Mouse (Mus musculus) 416B (cell line): Measurements from ENCODE around the gene Zfp366.
A peak's percentile ranks its signal among the peaks of the same experiment; 100 is the strongest.

ENCODE experiments used
- DNase-seq: peaks from one replicate; pipeline ENCODE4 v3.0.0; 2011; ENCODE audit warnings: low read depth

Gene Zfp366

DNA sequence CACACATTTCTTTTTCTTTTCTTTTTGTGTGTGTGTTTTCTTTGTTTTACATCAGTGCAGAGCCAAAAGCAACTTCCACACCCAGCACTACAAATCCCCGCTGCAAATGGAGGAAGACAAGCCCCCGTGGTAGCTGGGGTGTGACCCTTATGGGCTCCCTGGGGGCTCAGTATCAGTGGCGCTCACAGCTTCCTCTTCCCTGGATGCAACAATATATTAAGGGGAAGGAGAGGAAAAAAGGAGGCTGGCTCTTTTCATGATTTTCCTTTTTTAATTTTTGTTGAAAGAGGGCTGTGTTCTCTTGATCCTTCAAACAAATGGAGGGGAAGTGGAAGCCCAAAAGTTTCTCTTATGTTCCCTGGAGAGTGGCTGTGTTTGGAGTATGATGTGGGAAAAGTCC lies 70.2 kb downstream of the Zfp366 start:
- DNase-seq = no peak

DNA sequence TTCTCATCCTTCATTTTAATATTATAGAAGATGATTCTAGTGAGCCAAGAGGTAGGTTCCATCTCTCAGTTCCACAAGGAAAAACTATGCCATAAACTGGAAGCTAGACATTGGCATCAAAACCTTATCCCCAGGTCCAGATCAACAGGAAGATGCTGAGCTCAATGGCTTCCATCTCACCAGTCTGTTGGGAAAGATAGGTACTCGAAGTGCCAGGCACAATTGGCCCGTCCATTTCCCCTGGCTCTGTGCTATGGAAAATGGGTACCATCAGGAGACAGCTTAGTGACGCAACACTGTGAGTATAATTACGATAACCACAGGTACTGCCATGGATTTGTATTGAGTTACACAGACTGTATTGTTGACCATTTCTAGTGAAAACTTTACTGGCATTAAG lies 72.3 kb downstream of the Zfp366 start:
- DNase-seq = no peak

DNA sequence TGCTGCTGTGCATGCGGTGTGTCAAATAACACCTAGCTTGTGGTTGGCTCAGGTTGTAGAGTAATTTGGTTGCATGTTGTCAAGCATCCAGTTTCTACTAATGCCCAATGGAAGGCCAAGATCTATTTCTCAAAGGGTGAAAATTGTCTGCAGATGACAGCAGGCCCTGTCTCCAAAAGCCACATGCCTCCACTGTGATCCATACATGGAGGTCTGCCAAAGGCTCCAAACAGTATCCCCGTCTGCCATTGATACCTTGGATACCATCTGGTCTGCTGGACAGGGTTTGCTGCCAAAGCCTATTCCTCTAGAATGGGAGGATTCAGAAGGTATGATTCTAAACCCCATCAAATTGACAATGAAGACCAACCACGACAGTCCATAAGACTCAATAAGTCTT lies 74.1 kb downstream of the Zfp366 start:
- no peak for DNase-seq

DNA sequence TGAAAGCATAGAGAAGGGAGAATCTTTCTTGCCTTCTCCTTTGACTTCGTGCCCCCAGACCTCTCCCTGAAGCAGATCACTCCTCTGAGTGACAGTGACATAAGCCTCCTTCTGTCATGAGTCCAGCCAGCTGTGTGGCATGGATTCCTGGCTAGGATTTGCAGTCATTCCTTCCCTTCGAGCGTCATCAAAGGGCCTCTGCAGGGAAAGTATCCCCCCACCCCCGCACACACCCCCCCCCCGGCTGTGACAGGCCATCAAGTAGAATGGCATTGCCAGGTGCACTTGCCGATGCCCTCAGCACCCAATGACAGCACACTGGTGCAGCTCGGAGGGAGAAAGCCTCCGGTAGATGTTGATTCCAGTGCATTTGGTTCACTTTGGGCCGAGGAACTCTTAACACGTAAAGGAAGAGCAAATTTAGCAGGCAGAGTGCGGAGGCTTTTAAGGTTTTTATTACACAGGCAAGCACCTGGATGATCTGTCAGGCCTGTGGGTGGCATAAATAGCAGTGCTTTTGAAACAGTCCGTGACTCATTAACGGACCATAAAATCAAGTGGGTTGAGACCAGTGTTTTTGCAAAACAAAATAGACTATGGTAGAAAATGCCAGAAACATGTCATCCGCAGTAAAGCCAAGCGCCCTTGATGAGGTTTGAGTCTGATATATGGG lies 75.0 kb downstream of the Zfp366 start:
- no peak for DNase-seq

DNA sequence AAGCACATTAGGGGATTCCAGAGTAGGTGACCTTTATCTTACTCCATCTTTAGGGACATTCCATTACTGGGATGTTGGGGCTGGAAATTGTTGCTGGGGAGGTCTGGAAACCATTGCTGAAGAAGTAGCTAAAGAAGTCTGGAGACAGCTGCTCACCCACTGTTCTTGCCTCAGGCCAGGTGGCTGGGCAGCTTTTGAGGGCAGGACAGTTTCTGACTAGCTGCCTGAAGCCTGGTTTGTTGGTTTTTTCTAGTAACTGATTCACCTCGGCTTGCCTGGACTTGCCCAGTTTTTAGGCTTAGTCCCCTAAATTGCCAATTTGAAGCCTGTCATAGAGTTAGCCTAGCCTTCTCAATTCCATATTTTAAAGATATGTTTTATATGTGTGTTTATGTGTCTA lies 77.8 kb downstream of the Zfp366 start:
- no peak for DNase-seq

DNA sequence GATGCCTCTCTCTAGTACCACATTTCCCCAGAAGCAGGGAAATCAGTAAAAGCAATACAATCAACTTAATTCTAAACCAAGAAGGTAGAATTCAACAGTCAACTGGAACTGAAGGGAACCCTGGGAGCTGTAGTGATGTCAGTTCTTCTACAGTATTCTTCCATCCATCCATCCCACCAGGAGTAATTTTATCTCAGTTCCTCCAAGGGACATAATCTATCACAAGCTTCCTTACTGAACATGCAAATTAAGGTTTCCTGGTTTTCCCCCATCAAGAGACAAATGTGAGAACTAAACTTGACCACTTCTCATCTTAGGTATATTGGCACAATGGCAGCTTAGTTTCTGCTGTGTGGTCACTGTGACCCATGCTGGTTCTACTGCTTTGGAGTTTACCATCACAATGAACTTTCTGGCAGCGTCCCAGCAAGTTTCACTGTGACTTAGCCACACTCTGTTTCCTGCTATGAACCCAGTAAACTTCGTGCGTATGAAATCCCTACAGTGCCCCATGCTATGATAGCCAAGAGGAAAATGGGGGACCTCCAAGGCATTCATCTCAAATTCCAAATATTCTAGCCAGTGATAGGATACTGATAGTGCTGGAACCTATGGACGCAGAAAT lies 78.6 kb downstream of the Zfp366 start:
- peak; percentile 11 for DNase-seq

DNA sequence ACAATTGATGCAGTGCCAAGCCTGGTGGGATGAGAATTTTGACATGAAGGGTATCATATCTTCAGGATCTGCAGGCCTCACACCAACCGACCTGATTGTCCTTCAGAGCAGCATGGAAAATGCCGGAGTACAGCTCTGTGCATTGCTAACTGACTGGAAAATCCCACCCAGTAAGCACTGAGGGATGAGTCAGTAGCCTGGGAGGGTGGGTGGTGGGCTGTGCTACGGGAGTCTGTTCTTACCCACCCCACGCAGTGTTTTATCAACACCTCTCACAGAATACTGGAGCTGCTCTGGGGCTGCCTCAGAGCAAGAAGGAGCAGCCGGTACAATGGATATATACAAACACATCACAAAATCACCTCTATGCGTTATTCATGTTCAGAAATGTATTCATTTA lies 79.9 kb downstream of the Zfp366 start:
- no peak for DNase-seq

DNA sequence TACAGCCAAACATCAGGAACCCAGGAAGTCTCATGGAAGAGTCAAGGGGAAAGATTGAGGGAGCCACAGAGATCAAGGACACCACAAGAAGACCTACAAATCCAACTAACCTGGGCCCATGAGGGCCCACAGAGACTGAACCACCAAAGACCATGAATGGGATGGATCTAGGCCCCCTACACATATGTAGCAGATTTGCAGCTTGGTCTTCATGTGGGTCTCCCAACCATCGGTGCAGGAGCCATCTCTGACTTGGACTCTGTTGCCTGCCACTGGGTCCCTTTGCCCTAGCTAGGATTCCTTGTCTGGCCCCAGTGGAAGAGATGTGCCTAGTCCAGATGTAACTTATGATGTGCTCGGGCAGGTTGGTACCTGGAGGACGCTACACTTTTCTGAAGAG lies 87.4 kb downstream of the Zfp366 start:
- DNase-seq = no peak

DNA sequence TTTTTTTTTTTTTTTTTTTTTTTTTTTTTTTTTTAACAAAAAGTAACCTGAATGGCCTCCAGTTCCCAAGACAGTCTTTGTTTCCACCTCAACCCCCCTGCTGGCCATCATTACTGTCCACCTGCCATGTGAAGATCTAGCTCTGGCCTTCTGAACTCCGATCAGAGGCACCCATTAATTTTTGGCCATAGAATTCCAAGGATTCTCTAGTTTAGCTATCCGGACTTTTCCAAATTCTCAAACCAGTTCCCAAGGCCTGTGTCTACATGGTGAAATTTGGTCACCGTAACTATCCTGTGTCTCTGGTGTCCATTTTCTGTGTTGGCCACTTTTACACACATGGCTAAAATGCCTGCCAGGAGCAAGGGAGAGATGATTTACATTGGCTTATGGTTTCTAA lies 92.9 kb downstream of the Zfp366 start:
- no peak for DNase-seq

DNA sequence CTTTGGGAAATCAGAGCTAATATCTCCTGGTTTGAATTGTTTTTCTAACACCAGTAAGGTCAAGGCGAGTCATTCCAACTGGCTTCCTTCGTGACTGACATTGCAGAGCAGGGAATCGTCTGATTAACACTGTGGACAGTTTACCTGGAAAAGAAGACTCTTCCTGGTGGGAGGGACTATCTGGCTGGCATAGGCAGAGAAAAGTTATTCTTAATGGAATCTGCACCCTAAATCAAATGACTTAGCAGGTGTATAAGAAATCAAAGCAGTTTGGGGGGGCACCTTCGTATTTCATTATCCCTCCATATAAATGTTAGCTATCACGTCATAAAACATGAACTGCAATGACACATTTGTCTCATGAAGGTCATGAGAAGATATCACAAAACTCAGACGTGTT lies 93.9 kb downstream of the Zfp366 start:
- DNase-seq = no peak

DNA sequence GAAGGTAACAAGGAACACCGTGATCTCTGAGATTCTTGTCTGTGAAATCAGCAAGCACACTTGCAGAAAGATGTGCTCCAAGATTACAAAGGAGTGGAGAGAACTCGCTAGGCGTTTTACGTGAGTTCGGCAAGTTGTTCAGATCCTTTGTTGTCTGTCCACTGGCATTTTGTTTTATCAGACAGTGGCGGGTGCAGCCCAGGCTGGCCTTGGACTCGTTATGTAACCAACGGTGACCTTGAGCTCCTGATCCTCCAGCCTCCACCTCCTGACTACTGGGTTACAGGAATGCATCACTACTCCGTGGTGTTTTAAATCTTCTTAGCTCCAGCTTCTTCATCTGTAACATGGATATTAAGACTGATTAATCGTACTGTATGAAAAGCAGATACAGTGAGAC lies 94.7 kb downstream of the Zfp366 start:
- no peak for DNase-seq

DNA sequence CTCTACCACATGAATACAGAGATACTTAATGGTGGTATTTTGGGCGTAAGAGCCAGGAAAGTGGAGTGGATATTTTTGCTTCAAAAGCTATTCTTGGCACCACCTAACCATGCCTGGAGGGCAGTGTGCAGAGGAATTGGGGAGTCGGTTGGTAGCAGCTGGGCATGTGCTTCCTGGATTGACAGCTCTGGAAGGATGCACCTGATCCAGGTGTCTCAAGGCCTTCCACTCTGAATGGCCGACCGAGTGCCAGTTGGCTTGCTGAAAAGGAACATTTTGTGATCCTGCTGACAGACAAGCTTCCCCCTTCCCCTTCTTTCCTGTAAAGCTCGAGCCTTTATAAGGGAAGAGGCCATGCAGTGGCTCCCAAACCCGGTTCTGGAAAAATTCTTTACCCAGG lies 98.3 kb downstream of the Zfp366 start:
- DNase-seq = no peak

DNA sequence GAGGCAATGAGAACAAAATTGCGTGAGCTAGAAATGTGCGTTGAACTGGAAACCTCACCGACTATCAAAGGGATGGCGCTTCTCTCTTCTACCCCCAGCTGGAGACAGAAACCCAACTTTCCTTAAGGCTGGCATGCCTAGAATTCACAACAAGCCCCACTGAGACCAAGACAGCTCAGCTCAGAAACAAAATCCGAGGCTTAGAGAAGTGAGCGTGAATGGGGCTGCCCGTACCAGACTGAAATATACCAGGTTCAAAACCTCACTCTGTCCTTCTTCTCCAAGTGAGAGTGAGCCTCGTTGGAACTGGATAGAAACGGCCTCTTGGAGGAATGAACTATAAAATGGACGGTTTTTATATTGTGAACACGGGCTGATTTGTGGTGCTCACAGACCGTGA lies 99.3 kb downstream of the Zfp366 start:
- no peak for DNase-seq

DNA sequence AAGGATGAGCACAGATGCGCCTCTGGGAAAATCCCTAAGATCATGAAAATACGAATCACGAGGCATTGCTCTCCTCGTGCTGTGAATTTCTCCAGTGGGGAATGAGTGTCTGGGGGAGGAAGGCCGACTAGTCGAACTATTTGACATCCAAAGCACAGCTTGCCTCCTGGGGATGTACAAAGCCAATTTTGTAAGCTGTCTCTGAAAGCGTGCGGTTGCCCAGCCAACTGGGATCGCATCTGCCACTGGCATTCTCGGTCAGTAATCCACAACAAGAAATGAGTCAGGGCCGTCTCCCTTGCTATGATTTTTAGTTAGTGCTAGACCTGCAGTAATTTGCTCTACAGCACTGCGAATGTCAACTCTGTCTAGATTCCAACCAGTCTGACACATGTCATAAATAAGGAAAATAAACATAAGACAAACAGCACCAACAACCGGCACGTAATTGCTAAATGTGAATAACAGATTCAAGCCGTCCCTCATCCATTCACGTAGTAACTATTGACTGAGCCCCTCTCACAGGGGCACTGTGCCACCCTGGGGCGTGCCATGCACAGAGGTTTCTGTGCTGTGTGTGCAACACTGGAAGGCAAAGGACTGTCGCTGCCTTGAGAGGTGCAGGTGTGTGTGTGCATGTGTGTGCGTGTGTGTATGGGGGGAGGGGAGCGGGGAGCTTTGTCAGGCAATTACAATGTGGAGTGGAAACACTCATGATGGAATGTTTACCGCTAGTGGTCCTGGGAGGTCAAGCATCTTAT lies 100.0 kb downstream of the Zfp366 start:
- DNase-seq = no peak

DNA sequence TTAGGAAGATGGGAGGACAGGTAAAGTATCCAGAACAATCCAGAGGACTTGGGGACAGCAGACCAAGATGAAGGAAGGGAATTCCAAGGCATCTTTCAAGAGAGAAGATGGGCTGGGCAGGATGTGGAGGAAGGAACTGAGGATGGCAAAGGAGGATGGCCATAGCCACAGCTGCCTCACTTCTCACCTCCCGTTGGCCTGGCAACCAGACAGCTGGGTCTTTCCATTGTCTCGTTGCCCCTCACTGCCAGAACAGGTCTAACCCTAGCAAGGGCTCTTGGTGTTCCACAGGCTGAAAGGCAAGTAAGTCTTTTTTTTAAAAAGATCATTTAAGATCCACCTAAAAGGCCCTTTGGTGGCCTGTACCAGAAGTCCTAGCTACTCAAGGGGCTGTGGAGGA lies 100.6 kb downstream of the Zfp366 start:
- no peak for DNase-seq

DNA sequence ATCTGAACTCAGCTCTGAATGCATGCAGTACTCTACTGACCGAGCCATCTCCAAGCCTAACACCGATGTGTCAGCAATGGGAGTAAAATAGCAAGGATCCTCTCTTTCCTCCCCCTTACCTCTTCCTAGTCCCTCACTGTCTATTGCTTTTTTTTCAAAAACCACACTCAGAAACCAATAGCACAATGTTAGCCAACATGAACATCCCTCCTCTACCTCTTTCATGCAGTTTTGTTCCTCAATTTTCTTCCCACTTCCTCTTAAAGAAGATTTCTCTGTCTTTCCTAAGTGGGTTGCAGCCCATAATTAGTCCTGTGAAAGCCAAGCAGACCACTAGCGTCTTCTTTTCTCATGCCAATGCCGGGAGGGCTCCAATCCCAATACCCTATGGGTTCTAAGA lies 102.6 kb downstream of the Zfp366 start:
- DNase-seq = no peak

DNA sequence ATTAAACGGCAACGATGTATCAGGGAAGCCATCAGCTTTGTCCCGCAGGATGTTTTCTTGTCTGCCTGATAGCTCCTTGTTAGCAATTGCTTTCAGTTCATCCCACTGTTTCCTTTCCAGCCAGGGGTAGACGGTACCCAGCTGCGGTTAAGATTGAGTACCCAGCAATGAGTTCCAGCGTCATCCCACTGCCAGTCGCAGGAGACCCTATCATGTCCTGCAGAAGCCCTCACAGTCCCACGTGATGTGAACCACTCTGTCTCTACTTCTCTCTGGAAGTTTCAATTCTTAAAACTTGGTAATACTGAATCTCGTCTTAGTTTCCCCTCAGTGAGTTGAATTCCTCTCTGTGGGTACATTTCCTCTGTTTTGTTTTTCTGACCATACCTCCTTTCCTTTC lies 103.2 kb downstream of the Zfp366 start:
- DNase-seq = no peak

DNA sequence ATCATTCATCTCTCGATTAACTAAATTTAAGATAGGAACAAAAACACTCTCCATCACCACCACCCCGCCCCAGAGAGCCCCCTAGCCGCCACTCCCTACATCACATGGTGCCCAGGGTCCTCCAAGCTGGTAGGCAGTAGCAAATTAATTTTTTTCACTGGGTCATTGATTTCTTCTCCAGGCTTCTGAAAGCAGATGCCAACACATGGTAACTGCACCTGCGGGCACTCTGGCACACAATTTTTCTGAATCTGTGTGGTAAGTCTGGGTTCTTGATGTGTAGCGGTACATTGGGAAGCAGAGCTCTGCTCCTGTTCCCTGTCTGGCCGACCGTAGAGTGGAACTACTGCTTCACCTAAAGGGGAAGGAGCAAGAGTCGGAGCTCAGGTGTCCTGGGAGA lies 106.1 kb downstream of the Zfp366 start:
- DNase-seq = no peak

DNA sequence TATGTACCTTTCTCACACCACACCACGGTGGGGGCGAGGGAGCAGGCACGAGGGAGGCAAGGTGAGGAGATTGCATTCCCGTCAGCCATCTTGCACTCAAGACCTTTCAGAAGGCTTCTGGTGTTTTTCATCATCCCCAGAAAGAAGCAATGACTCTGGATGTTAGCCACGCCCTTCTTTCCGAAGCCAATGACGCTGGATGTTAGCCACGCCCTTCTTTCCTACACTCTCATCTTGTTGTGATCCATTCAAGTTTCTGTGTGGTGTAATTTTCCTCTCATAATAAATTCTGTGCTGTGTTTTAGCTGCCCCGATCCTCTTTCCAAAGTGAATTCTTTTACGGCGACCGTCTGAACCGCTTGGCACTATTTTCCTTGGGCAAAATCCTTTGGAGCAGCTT lies 109.6 kb downstream of the Zfp366 start:
- DNase-seq = no peak

DNA sequence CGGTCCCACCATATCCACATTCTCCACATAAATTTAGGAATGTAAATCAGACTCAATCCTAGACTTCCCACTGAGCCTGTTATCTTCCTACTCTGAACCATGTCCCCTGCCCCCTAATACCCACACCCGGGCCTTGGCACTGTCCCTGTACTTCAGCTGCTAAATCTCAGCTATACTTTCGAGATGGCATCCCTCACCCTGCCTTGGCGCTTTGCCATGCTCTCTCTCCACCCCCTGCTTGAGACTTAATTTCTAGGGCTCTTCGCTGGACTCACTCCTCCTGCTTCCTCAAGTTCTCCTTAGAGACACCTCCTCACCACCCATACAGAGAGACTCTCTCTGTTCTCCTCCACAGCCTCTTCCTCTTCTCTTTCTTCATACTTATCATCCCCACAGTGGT lies 115.3 kb downstream of the Zfp366 start:
- DNase-seq = no peak
